Mouse (Mus musculus) G1E (cell line): Measurements from ENCODE around the gene Sfxn5. TPM values are rescaled to one million over a fixed set of nuclear protein-coding genes. Genes with fewer than 3 reads are reported as not detected.

Experiments
- ATAC-seq: 2 replicates; pipeline ENCODE4 v1.8.0; 2016; ENCODE audit warnings: mild to moderate bottlenecking; ENCODE audit not compliant: insufficient number of reproducible peaks, poor library complexity, low FRiP score, severe bottlenecking; ENCODE audit errors: extremely low read depth
- DNase-seq: peaks from one replicate; pipeline ENCODE4 v3.0.0; 2012; ENCODE audit warnings: low spot score
- H3K27me3 ChIP-seq: 2 replicates; pipeline ENCODE4 v1.6.1; 2012; ENCODE audit warnings: mild to moderate bottlenecking, low read length, inconsistent platforms; ENCODE audit not compliant: insufficient read depth
- H3K36me3 ChIP-seq: replicated peaks from 2 replicates; pipeline ENCODE3; 2012; ENCODE audit warnings: mild to moderate bottlenecking, inconsistent platforms
- H3K4me1 ChIP-seq: 2 replicates; pipeline ENCODE4 v1.6.1; 2012; ENCODE audit warnings: low read depth, low read length, inconsistent platforms, mixed read lengths; ENCODE audit not compliant: insufficient read depth
- H3K4me3 ChIP-seq: 2 replicates; pipeline ENCODE4 v1.5.1; 2012; ENCODE audit warnings: low read depth, mild to moderate bottlenecking, inconsistent platforms, low read length, moderate library complexity, mixed read lengths
- H3K9me3 ChIP-seq: replicated peaks from 2 replicates; pipeline ENCODE4 v1.6.1; 2012; ENCODE audit warnings: inconsistent platforms
- CTCF ChIP-seq: IDR thresholded peaks from 2 replicates; pipeline ENCODE4 v1.5.1; 2012; ENCODE audit warnings: low read depth, low read length, inconsistent platforms, mixed read lengths
- GATA1 ChIP-seq: IDR thresholded peaks from 2 replicates; pipeline ENCODE4 v1.6.1; 2012; ENCODE audit warnings: borderline replicate concordance, low read length, inconsistent platforms, mixed read lengths
- GATA2 ChIP-seq: IDR thresholded peaks from 2 replicates; pipeline ENCODE4 v1.6.1; 2012; ENCODE audit warnings: low read depth, low read length, inconsistent platforms, borderline replicate concordance
- POLR2AphosphoS5 ChIP-seq: IDR thresholded peaks from 2 replicates; pipeline ENCODE4 v1.6.1; 2012; ENCODE audit warnings: low read depth, low read length, inconsistent platforms; ENCODE audit not compliant: insufficient replicate concordance
- TAL1 ChIP-seq: conservative IDR thresholded peaks from 2 replicates; pipeline ENCODE4 v1.6.1; 2012; ENCODE audit warnings: low read depth, low read length, inconsistent platforms, mixed read lengths
- polyA plus RNA-seq: library from polyadenylated mRNA; stranded (reverse); fragments of >175 nt; gene quantifications from 2 replicates; pipeline ENCODE4 v1.2.3, GENCODE M21; 2012
- total RNA-seq, 2 experiments: library from RNA; stranded (forward) in 1 of 2; stranded (reverse) in 1 of 2; fragments of 200-1000 nt in 1 of 2; fragments of >200 nt in 1 of 2; fragmentation: Nextera tagmentation in 1 of 2; gene quantifications; 2 replicates each; pipeline ENCODE4 v1.2.3; 2014 to 2017

Gene Sfxn5
- total and polyA plus RNA-seq, 3 experiments: 0.04 to 0.38 TPM; not detected in 1

GRCm38 (mm10) chr6:85206182-85206938 lies 126.9 kb downstream of the Sfxn5 start:
- Histone ChIP-seq H3K4me3 (no peak overlapping the region), H3K4me1 (no peaks in the 10 kb centered on the region), H3K36me3 (no peaks in the 10 kb centered on the region), H3K27me3 (peaks cover 3% of the 10 kb centered on the region), H3K9me3 (no peaks in the 10 kb centered on the region)
- TF ChIP-seq GATA1: no peak
- no peak for TF ChIP-seq GATA2
- no peak for TF ChIP-seq TAL1
- no peak for TF ChIP-seq CTCF
- TF ChIP-seq POLR2AphosphoS5: no peak
- ATAC-seq: no peak
- DNase-seq: no peak

- TF ChIP-seq POLR2AphosphoS5 (no peak), GATA2 (no peak), TAL1 (no peak), CTCF (no peak), GATA1 (no peak)
- Histone ChIP-seq H3K4me3 (no peak overlapping the region; the same call in 1 of the 2 replicates), H3K27me3 (peaks cover 15% of the 10 kb centered on the region; the same call in 1 of the 2 replicates), H3K9me3 (no peaks in the 10 kb centered on the region), H3K36me3 (no peaks in the 10 kb centered on the region), H3K4me1 (no peaks in the 10 kb centered on the region)
- no peak for ATAC-seq
- DNase-seq: no peak
Observed at GRCm38 (mm10) chr6:85197951-85198350, 135.3 kb downstream of the Sfxn5 start.

- Histone ChIP-seq H3K4me1 (no peaks in the 10 kb centered on the region), H3K27me3 (peaks cover 43% of the 10 kb centered on the region), H3K4me3 (no peak overlapping the region), H3K36me3 (no peaks in the 10 kb centered on the region), H3K9me3 (no peaks in the 10 kb centered on the region)
- ATAC-seq (no peak), DNase-seq (no peak)
- TF ChIP-seq POLR2AphosphoS5: no peak
- no peak for TF ChIP-seq GATA2
- TF ChIP-seq CTCF: no peak
- no peak for TF ChIP-seq GATA1
- no peak for TF ChIP-seq TAL1
Observed at GRCm38 (mm10) chr6:85193381-85194318, 139.6 kb downstream of the Sfxn5 start.

- H3K36me3 ChIP-seq: no peaks in the 10 kb centered on the region
- ATAC-seq (no peak), DNase-seq (no peak)
- H3K9me3 ChIP-seq: no peaks in the 10 kb centered on the region
- no peak overlapping the region for H3K4me3 ChIP-seq
- TF ChIP-seq POLR2AphosphoS5 (no peak), GATA2 (no peak), TAL1 (no peak)
- no peaks in the 10 kb centered on the region for H3K4me1 ChIP-seq
- peaks cover 61% of the 10 kb centered on the region for H3K27me3 ChIP-seq
Observed at GRCm38 (mm10) chr6:85191751-85192440, 141.3 kb downstream of the Sfxn5 start.

GRCm38 (mm10) chr6:85190671-85191070 lies 142.6 kb downstream of the Sfxn5 start:
- peaks cover 73% of the 10 kb centered on the region for H3K27me3 ChIP-seq
- DNase-seq: no peak
- H3K36me3 ChIP-seq: no peaks in the 10 kb centered on the region
- no peaks in the 10 kb centered on the region for H3K4me1 ChIP-seq
- no peak for ATAC-seq
- H3K9me3 ChIP-seq: no peaks in the 10 kb centered on the region
- H3K4me3 ChIP-seq: no peak overlapping the region
- TF ChIP-seq POLR2AphosphoS5: no peak
- TF ChIP-seq TAL1: no peak
- TF ChIP-seq CTCF: no peak
- no peak for TF ChIP-seq GATA1
- no peak for TF ChIP-seq GATA2
